Mouse (Mus musculus) CD8-positive naive resting alpha-beta T cell, adult 2 months (primary cell): ENCODE data around the gene Unk.

Experiments used
- DNase-seq, 2 experiments: peaks; one replicate each; pipeline ENCODE4 v3.0.0; 2022; ENCODE audit warnings: low read depth in 2 of 2, low spot score in 2 of 2

Unk gene

DNA sequence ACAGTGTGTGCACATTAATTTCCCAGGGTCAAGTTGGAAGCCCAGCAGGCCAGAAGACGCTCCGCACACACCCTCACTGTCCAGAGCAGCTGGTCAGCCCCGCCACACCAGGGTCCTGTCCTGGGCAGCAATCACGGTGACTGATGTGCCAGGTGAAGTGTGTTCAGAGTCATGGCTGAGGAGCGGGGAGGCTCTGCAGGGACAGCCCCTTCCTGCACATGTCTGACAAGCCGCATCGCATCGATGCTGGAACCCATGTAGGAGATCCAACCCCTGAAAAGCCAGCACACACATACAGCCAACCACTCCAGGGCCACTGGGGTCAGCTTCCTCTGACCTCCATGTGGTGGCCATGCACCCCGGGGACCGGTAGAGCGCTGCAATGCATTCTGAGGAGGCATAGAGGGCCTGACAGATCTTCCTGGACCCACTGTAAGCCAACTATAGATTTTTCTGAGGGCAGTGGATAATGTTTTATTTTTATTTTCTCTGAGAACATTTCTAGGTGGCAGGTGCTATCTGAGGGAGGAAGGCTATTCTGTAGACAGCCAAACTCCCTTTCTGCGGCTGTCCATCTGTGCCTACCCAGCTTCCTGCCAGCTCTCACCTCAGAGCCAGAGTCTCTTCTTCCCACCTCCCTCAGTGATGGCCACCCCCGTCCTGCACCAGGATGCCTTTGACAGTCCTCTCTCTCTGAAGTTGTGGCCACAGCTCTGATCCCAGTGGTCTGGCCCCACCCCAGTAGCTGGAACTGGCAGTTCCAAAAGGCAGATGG is 31.7 kb downstream of the Unk start:
- no peak for DNase-seq

- DNase-seq, result no peak
Observed at GRCm38 (mm10) chr11:116062521-116062920, 32.4 kb downstream of the Unk start.

GRCm38 (mm10) chr11:116063562-116063961 is 33.4 kb downstream of the Unk start:
- no peak for DNase-seq

DNA sequence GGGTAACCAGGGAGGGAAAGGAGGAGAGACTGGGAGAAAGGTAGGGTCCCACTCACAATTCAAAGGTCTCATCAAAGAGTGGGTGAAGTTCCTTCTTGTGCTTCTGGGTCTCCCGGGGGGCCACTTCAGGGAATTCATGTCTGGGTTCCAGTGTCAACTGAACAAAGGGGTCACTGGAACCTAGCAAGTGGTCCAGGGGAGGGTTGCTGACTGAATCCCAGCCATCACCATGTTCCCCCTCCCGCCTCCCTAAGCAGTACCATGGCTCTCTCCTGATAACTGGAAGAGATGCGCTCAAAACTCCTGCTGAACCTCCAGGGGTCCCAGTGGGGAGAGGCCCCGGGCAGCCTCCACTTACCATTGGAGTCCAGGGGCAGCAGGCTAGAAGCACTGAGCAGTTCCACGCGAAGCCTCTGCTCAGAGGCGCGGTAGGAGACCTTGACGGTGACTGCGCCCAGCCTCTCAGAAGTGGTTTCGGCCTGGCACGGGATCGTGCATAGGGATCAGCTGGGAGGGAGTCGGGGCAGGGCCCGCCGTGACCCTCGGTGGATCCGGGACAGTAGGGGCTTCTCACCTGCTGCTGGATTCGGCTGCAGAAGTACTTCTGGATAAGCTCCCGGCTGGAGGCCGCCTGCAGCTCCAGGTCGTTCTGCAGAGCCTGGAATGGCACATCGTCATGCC is 34.2 kb downstream of the Unk start:
- DNase-seq, result no peak

GRCm38 (mm10) chr11:116065345-116065744 is 35.2 kb downstream of the Unk start:
- DNase-seq, result no peak

DNA sequence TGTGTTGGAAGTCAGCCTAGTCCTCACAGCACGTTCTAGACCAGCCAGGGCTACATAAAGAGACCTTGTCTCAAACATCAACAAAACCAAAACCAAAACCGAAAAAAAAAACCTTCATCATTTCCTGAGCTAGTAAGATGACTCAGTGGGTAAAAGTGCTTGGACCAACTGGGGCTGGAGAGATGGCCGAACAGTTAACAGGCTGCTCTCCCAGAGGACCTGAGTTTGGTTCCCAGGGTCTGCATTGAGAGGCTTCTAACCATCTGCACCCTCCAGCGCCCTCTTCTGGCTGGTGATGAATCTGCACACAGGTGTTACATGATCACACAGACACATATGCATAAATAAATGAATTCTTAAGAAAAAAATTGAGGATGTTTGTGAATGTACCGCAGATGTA is 41.4 kb downstream of the Unk start:
- peak; percentile 36 to 52 for DNase-seq

DNA sequence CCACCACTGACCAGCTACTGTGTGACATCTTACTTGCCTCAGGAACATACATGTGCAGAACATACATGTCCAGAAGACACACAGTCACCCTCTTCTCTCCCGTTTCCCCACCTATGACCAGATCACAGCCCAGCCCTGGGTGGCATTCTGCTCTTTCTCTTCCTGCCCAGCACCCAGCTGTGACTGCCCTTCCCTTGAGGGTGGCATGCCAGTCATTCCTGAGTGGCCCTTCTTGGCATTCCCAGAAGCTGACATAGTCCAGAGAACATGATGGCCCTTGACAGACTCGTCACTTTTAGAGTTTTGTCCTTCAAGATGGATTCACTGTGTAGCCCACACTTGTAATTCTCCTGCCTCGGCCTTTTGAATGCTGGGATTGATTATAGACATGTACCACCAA is 42.5 kb downstream of the Unk start:
- DNase-seq, result no peak

GRCm38 (mm10) chr11:116074436-116074991 is 44.4 kb downstream of the Unk start:
- no peak for DNase-seq

DNA sequence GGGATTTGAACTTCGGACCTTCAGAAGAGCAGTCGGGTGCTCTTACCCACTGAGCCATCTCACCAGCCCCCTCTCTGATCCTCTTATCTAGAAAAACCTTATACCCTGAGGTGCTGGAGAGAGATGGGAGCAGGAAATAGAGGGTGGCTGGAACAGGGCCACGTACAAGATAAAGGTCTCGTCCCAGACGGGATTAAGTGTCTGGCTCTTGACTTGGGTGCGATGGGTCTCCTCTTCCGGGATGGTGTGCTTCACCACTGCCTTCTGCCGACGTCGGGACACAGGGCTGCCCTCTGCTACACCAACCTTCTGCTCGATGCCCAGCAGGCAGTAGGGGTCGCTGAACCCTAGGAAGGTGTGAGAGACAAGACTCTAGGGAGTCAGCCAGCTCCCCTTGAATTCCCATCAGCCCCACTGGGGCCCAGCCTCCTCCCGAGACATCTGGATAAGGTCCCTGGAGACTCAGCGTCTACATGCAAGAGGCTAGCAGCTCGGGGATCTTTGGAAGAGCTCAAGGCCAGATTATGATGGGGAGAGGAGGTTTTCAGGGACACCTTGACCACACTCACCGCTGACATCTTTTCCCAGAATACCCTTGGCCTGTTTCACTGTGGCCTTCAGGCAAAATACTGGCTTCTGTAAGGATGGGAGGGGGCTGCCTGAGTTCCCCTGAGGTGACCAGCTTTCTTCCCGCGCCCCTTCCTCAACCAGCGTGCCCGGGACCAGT is 45.6 kb downstream of the Unk start:
- DNase-seq, result no peak

GRCm38 (mm10) chr11:116076266-116076540 is 46.1 kb downstream of the Unk start:
- no peak for DNase-seq

GRCm38 (mm10) chr11:116076836-116077235 is 46.7 kb downstream of the Unk start:
- peak; percentile 15 to 39 for DNase-seq

DNA sequence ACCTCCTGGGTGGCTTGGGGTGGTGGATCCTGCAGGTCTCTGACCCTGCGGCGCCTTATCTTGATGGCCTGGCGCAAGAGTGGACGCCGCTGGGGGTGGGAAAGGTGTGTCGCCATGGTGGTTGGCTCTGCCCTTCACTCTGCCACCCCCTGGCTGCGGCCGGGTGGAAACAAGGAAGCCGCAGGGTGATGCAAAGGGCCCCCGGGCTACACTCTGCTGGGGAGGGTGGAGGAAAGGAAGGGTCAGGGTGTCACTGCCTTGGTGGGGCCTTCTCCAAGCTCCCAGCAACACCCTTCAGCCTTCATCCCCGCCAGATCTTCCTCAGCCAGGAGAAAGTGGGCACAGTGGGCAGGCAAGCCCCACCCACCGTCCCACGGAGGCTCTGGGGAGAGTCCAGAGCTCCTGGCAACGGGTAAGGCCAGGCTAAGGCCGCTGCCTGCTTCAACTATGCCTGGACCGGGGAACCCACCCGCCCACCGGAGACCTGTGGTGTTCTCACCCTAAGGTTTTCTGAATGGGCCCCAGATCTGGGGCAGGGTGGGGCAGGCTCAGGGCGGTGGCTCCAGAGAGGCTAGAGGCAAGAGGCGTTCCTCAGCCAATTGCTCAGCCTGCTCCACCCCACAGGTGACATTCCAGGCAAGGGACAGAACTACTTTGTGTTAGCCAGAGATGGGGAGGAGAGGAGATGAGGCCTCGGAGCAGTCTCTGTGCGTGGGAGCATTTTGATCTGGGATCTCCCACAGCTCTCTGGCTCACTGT is 47.5 kb downstream of the Unk start, which contains the start of gene Unc13d:
Unc13d (minus strand) TSS at position 516 of the 759 bp plus-strand sequence.
- peak; percentile 15 to 33 for DNase-seq

DNA sequence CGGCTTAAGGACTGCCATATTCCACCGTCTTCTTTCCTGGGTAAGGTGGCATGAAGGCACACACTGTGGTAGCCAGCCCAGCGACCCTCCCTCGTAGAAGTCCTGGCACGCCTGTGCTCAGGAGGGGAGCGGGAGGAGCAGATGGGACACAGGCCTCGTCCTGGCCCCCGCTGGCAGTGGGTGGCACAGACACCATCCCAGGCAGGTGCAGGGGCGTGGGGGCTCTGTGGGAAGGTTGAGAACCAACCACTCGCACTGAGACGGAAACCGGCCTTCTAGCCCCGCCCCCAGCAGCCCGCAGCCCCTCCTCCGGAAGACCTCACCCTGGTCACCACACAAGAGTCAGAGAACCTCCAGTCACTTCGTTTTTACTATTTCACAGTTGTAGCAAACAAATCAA is 48.1 kb downstream of the Unk start:
- DNase-seq, result peak; percentile 70 to 87

- DNase-seq, result no peak
Observed at GRCm38 (mm10) chr11:116078676-116079320, 48.7 kb downstream of the Unk start.

DNA sequence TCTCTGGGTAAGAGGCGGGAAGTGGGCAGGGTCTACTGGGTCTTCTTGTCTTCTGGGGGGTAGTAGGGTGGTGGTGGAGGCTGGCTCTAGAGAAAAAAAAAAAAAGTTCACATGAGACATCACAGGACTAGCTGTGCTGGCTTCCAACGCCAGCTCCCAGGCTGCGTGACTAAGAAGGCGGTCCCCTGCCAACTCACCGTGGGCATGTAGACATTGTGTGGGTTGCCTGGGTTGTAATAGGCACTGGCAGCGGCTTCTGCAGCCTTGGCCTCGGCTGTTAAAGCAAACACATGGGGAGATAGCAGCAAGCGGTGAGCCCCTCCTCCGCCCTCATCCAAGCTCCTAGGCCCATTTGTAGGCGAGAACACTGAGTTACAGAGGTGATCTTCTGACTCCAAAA is 49.4 kb downstream of the Unk start:
- DNase-seq, result no peak

GRCm38 (mm10) chr11:116081081-116081480 is 51.0 kb downstream of the Unk start:
- peak; percentile 65 to 80 for DNase-seq

DNA sequence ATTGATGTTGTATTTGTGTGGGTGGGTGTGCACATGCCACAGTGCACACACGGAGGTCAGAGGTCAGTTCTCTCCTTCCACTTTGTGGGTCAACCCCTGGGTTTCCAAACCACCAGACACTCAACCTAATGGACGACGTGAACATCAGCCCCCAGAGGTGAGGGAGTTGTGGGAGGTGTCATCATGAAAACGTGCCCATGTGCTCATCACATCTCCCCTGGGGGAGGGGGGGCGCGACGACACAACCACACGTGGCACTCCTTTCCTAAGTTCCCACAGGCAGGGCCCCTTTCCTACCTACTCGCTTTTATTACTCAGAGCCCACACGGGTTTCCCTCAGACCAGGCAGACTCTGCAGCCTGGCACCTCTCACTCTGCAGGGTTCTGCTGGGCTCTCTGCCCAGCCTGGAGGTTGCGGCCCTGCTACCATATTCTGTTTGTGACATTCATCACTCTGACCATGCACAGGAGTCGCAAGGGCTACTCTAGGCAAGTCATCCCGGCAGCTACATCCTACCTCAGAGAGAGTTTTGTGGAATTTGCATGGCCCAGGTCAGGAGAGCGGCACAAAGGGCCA is 53.1 kb downstream of the Unk start:
- DNase-seq, result no peak

DNA sequence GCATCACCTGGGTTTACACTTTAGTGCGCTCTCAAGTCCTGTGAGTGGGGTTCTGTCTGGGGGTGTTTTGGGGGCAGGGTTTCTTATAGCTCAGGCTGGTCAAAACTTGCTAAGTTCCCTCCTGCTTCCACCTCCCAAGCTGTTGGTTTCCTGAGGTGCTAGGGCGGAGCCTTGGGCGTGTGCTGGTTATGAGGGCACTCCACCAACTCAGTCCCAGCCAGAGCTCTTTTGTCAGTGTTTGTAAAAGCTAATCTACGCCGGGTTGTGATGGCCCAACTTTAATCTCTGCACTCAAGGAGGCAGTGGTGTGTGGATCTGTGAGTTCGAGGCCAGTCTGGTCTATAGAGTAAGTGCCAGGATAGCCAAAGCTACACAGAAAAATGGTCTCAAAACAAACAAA is 54.0 kb downstream of the Unk start:
- DNase-seq, result no peak

- DNase-seq, result peak; percentile 95 to 97
Observed at GRCm38 (mm10) chr11:116086258-116087193, 56.4 kb downstream of the Unk start, which contains the start of gene Wbp2. TSS of gene Wbp2 (minus strand) at chr11:116086995.
